8 mouse cellular contexts compared by ENCODE assay signal in genomic region chr11:107546667-107547301, GRCm38 (mm10). TPM values are rescaled to one million over a fixed set of nuclear protein-coding genes. Genes with fewer than 3 reads are reported as not detected.
DNase-seq lines count a peak whose midpoint lies in the region; ATAC-seq and TF ChIP-seq lines count a peak whose summit lies in the region.

No protein-coding gene starts in this region.

- TF ChIP-seq CTCF in kidney, adult 2 months (conservative IDR thresholded peaks at IDR 0.05; ENCODE audit: insufficient read depth, insufficient read length, low read depth, low read length), result no peak

- no peaks in the 10 kb centered on the region for H3K27me3 ChIP-seq in kidney, adult 2 months (replicated peaks; ENCODE audit: control insufficient read depth, insufficient read depth, low read length)
- H3K27me3 ChIP-seq in lung, embryonic 16.5 days (ENCODE audit: control insufficient read depth, insufficient read depth, low read depth, low read length), result no peaks in the 10 kb centered on the region

- H3K27ac ChIP-seq in kidney, adult 2 months (ENCODE audit: insufficient read depth, low read depth, low read length), result no peak overlapping the region
- H3K27ac ChIP-seq in lung, embryonic 16.5 days (ENCODE audit: low read length), result peak overlapping the region; percentile 80

- no peaks in the 10 kb centered on the region for H3K36me3 ChIP-seq in kidney, adult 2 months (ENCODE audit: control insufficient read depth, insufficient read depth, low read length)
- H3K36me3 ChIP-seq in lung, embryonic 16.5 days (ENCODE audit: control insufficient read depth, insufficient read depth, low read length), result peaks cover 2% of the 10 kb centered on the region; the same call in 1 of the 2 replicates

- 1% methylated on average over 37 of the region's 37 CpGs for WGBS in kidney, adult 2 months
- WGBS in lung, embryonic 16.5 days, result under 1% methylated on average over 33 of the region's 37 CpGs

- H3K9ac ChIP-seq in lung, embryonic 16.5 days (ENCODE audit: low read length), result peak overlapping the region; percentile 97

- TF ChIP-seq POLR2A in kidney, adult 2 months (IDR thresholded peaks at IDR 0.05; ENCODE audit: low read depth, low read length), result no peak

- no peaks in the 10 kb centered on the region for H3K9me3 ChIP-seq in lung, embryonic 16.5 days (ENCODE audit: control insufficient read depth, low read length)

- H3K4me2 ChIP-seq in lung, embryonic 16.5 days (ENCODE audit: low read depth, low read length), result peak overlapping the region; percentile 100

- peak overlapping the region; percentile 97 for H3K4me3 ChIP-seq in kidney, adult 2 months (ENCODE audit: insufficient read depth, low read depth, low read length)
- H3K4me3 ChIP-seq in lung, embryonic 16.5 days (ENCODE audit: low read length), result peak overlapping the region; percentile 98

- H3K4me1 ChIP-seq in kidney, adult 2 months (ENCODE audit: control insufficient read depth, insufficient read depth, low read length), result no peaks in the 10 kb centered on the region
- H3K4me1 ChIP-seq in lung, embryonic 16.5 days (replicated peaks; ENCODE audit: control insufficient read depth, insufficient read depth, low read length), result peaks cover 7% of the 10 kb centered on the region

- DNase-seq in 3T3-L1 (ENCODE audit: low read depth, low spot score), result peak; percentile 13
- DNase-seq in cerebellum, adult 18-20 months, result peak; percentile 54 to 56
- peak; percentile 35 for DNase-seq in kidney, adult 2 months
- DNase-seq in right cerebral cortex, postnatal 14 days, result peak; percentile 24
- DNase-seq in frontal cortex, postnatal 36 days (ENCODE audit: low spot score in 2 of 2), result no peak

- ATAC-seq in CD4-positive, CD25-positive, alpha-beta regulatory T cell, adult 4 months, result peak; percentile 15
- ATAC-seq in granulocyte monocyte progenitor cell, adult 5-6 weeks (replicated peaks; ENCODE audit: poor library complexity, severe bottlenecking), result peak; percentile 61
- peak; percentile 39 for ATAC-seq in lung, embryonic 16.5 days (ENCODE audit: low read depth)

RNA-seq across cellular contexts. Expression of gene Helz, which starts 0.9 kb away (rescaled TPM):
- polyA plus RNA-seq in CD4-positive, CD25-positive, alpha-beta regulatory T cell, adult 4 months (2017; shearing (Covaris generic)), result 10 to 100 TPM; 27.8 to 35.7 TPM
- total RNA-seq in granulocyte monocyte progenitor cell, adult 5-6 weeks (2014; fragmentation: Nextera tagmentation), result 32.8 and 36.7 TPM in 2 replicates
- 13.6 and 20.3 TPM in 2 replicates for total RNA-seq in granulocyte monocyte progenitor cell, adult 5-6 weeks (2017)
- 16.3 and 18.8 TPM in 2 replicates for polyA plus RNA-seq in kidney, adult 2 months (2012; rRNA removed)
- polyA plus RNA-seq in lung, embryonic 16.5 days (2015; fragmentation: Nextera tagmentation; extraction: Ambion mirVana), result 21.3 and 21.4 TPM in 2 replicates

Comparison
In these comparisons a context has a peak if more than half of its experiments do, and no peak if none do; other contexts are left out.
1. DNase-seq: peak in 3T3-L1 (single experiment), cerebellum, adult 18-20 months (2 of 2), kidney, adult 2 months (single experiment) and right cerebral cortex, postnatal 14 days (single experiment); none in frontal cortex, postnatal 36 days (0 of 2).
2. Peak in every context shown above with its lines, with median percentiles within 50 percentile points of each other: ATAC-seq.